Mouse (Mus musculus): Measurements from ENCODE around the gene Upf3a.

DNA sequence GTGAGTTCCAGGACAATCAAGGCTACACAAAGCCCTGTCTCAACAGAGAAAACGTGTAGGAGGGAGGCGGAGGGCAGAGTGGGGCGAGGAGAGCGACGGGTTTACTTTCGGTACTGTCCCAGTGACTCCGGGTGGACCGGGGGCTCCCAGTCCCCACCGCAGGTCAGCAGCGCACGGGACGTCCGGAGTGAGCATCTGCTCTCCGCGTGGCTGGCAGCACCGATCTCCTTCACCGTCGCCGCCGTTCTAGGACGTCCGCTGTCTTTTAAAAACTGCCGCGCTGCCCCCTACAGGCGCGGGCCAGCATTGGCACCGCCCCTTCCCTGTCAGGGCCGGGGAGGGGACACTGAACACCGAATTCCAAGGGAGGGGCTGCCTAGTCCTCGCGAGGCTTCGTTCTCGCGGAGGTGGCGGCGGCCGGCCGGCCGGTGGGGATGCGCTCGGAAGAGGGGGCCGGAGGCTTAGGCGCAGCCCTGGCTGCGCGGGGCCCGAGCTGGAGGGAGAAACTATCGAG, at the start of gene Upf3a:
- peak; percentile 64 for TF ChIP-seq CTCF (conservative IDR thresholded peaks at IDR 0.05; ENCODE audit: insufficient read depth, insufficient read length, low read depth, low read length)
- no peak for TF ChIP-seq POLR2A (IDR thresholded peaks at IDR 0.05; ENCODE audit: low read depth, low read length)
